Mouse (Mus musculus) neural tube, embryonic 13.5 days (tissue): ENCODE results near the gene Gipr. TPM values are rescaled to one million over a fixed set of nuclear protein-coding genes. Genes with fewer than 3 reads are reported as not detected.
A peak's percentile ranks its signal among the peaks of the same experiment; 100 is the strongest.

Experiments used
- ATAC-seq: fragments of 200-750 bp; cut with Nextera tagmentation; 2 replicates; pipeline ENCODE4 v1.8.0; 2017; ENCODE audit warnings: low read depth, mild to moderate bottlenecking, moderate TSS enrichment, moderate library complexity
- H3K27ac ChIP-seq: fragments of 300-500 bp; sonication (generic); replicated peaks from 2 replicates; pipeline ENCODE4 v1.5.1; 2015; ENCODE audit warnings: moderate library complexity, mild to moderate bottlenecking, inconsistent platforms
- H3K27me3 ChIP-seq: fragments of 300-500 bp; sonication (generic); 2 replicates; pipeline ENCODE4 v1.6.1; 2015; ENCODE audit warnings: mild to moderate bottlenecking, inconsistent platforms
- H3K36me3 ChIP-seq: fragments of 300-500 bp; sonication (generic); 2 replicates; pipeline ENCODE4 v1.6.1; 2015; ENCODE audit warnings: mild to moderate bottlenecking, inconsistent platforms
- H3K4me1 ChIP-seq: fragments of 300-500 bp; sonication (generic); replicated peaks from 2 replicates; pipeline ENCODE4 v1.6.1; 2015; ENCODE audit warnings: inconsistent platforms
- H3K4me2 ChIP-seq: fragments of 300-500 bp; sonication (generic); 2 replicates; pipeline ENCODE4 v1.6.1; 2015; ENCODE audit warnings: inconsistent platforms, mild to moderate bottlenecking, moderate library complexity
- H3K4me3 ChIP-seq: fragments of 300-500 bp; sonication (generic); 2 replicates; pipeline ENCODE4 v1.5.1; 2015; ENCODE audit warnings: mild to moderate bottlenecking, inconsistent platforms
- H3K9ac ChIP-seq: fragments of 300-500 bp; sonication (generic); 2 replicates; pipeline ENCODE4 v1.6.1; 2015; ENCODE audit warnings: moderate library complexity, mild to moderate bottlenecking, inconsistent platforms
- H3K9me3 ChIP-seq: fragments of 300-500 bp; sonication (generic); 2 replicates; pipeline ENCODE4 v1.6.1; 2016; ENCODE audit warnings: inconsistent platforms
- WGBS: fragments of 180-500 bp; shearing (Covaris S2); methylation state at CpG from one replicate; pipeline ENCODE4 v1.1.7; 2015; 5-methylcytosine and 5-hydroxymethylcytosine counted together
- microRNA counts: library from miRNA; unstranded; fragments of <30 nt; microRNA quantifications from one replicate; lab custom pipeline; 2016
- microRNA-seq: library from miRNA; unstranded; fragments of <30 nt; microRNA quantifications from one replicate; pipeline ENCODE4, GENCODE M21; 2016
- polyA plus RNA-seq: library from polyadenylated mRNA; unstranded; fragments of >200 nt; fragmentation: Nextera tagmentation; extraction: Ambion mirVana; gene quantifications from 2 replicates; pipeline ENCODE4 v1.2.1, GENCODE M21; 2015

Gene Gipr
- polyA plus RNA-seq, 1 experiment from 2014 or later, result 1.4 TPM

GRCm38 (mm10) chr7:19118028-19118771, 47.7 kb downstream of the Gipr start, which contains the start of gene Gm4969:
TSS of gene Gm4969 (minus strand) at chr7:19118368.
- 23% methylated on average over 64 of the region's 64 CpGs for WGBS
- H3K27ac ChIP-seq, result 0 out of 2 replicates have a peak within 1 kb of the TSS, but pooled peaks have one; percentile 10
- peak within 1 kb of the TSS; percentile 33 for H3K4me3 ChIP-seq

GRCm38 (mm10) chr7:19109565-19109964, 56.4 kb downstream of the Gipr start:
- Histone ChIP-seq H3K4me3 (no peak overlapping the region), H3K4me1 (no peaks in the 10 kb centered on the region), H3K36me3 (no peaks in the 10 kb centered on the region), H3K9me3 (no peaks in the 10 kb centered on the region), H3K27me3 (peaks cover 10% of the 10 kb centered on the region; the same call in 1 of the 2 replicates), H3K4me2 (no peak overlapping the region), H3K9ac (no peak overlapping the region), H3K27ac (no peak overlapping the region)
- no peak for ATAC-seq
- 78% methylated on average over 1 of the region's 1 CpGs for WGBS

More at GRCm38 (mm10) chr7:19118028-19118771, 47.7 kb downstream of the Gipr start, which contains the start of gene Gm4969:
- H3K9ac ChIP-seq, result no peak within 1 kb of the TSS
- no peaks in the 10 kb centered on the region for H3K36me3 ChIP-seq
- peaks cover 10% of the 10 kb centered on the region; the same call in 1 of the 2 replicates for H3K27me3 ChIP-seq
- H3K4me2 ChIP-seq, result peak within 1 kb of the TSS; percentile 54
- no peaks in the 10 kb centered on the region for H3K9me3 ChIP-seq
- ATAC-seq, result peak; percentile 24; the same call in 1 of the 2 replicates
- H3K4me1 ChIP-seq, result peaks cover 26% of the 10 kb centered on the region

GRCm38 (mm10) chr7:19107436-19107835, 58.5 kb downstream of the Gipr start:
- Histone ChIP-seq H3K36me3 (no peaks in the 10 kb centered on the region), H3K4me3 (no peak overlapping the region), H3K9me3 (no peaks in the 10 kb centered on the region), H3K4me1 (no peaks in the 10 kb centered on the region), H3K4me2 (no peak overlapping the region), H3K9ac (no peak overlapping the region), H3K27ac (no peak overlapping the region), H3K27me3 (no peaks in the 10 kb centered on the region)
- ATAC-seq, result no peak
- WGBS, result 63% methylated on average over 3 of the region's 3 CpGs

MicroRNAs encoded within 50 kb of the gene (microRNA counts, 519-probe panel; counts per million panel counts)
- microRNA mmu-miR-330 (lab: Ali Mortazavi, UCI), result not detected

Small RNA genes lying within 50 kb of the gene (microRNA-seq; reads per million reads assigned to microRNA genes)
- 292 reads per million, percentile 69 among the genes with 10 or more reads in this experiment for gene Mir330

Other genes starting within 250 kb of the Gipr start
- 9.7 and 10.7 TPM in 2 replicates for gene Nova2, start 240.2 kb downstream of the Gipr start, polyA plus RNA-seq
- 0.56 TPM in 2 replicates for gene Nanos2, start 178.7 kb downstream of the Gipr start, polyA plus RNA-seq
- gene Mypop, start 174.9 kb downstream of the Gipr start, polyA plus RNA-seq, result 5.8 and 7.4 TPM in 2 replicates
- 28.4 and 29.9 TPM in 2 replicates for gene Irf2bp1, start 162.1 kb downstream of the Gipr start, polyA plus RNA-seq
- 0.13 and 0.14 TPM in 2 replicates for gene Foxa3, start 142.6 kb downstream of the Gipr start, polyA plus RNA-seq
- 30.4 and 32.7 TPM in 2 replicates for gene Sympk, start 141.8 kb downstream of the Gipr start, polyA plus RNA-seq
- not detected in 2 replicates for gene Rsph6a, start 111.4 kb downstream of the Gipr start, polyA plus RNA-seq
- 25.1 and 26.0 TPM in 2 replicates for gene Dmwd, start 89.9 kb downstream of the Gipr start, polyA plus RNA-seq
- 10.5 and 10.7 TPM in 2 replicates for gene Dmpk, start 82.3 kb downstream of the Gipr start, polyA plus RNA-seq
- 2.5 and 3.2 TPM in 2 replicates for gene Six5, start 71.5 kb downstream of the Gipr start, polyA plus RNA-seq
- gene Gm4969, start 47.8 kb downstream of the Gipr start, polyA plus RNA-seq, result 2.1 and 2.3 TPM in 2 replicates
- 17.7 and 18.1 TPM in 2 replicates for gene Fbxo46, start 46.3 kb downstream of the Gipr start, polyA plus RNA-seq
- gene Qpctl, start 16.8 kb downstream of the Gipr start, polyA plus RNA-seq, result 21.7 and 22.2 TPM in 2 replicates
- 108 and 118 TPM in 2 replicates for gene Snrpd2, start 16.4 kb downstream of the Gipr start, polyA plus RNA-seq
- gene Eml2, start 10.3 kb upstream of the Gipr start, polyA plus RNA-seq, result 6.8 and 8.1 TPM in 2 replicates
- 2.0 and 2.6 TPM in 2 replicates for gene Gpr4, start 46.4 kb upstream of the Gipr start, polyA plus RNA-seq
- gene Opa3, start 62.2 kb upstream of the Gipr start, polyA plus RNA-seq, result 38.7 and 39.9 TPM in 2 replicates
- gene Vasp, start 105.7 kb upstream of the Gipr start, polyA plus RNA-seq, result 41.2 and 46.3 TPM in 2 replicates
- gene Ppm1n, start 113.9 kb upstream of the Gipr start, polyA plus RNA-seq, result 0.41 and 0.59 TPM in 2 replicates
- gene Rtn2, start 116.5 kb upstream of the Gipr start, polyA plus RNA-seq, result 103 and 117 TPM in 2 replicates
- 0.06 and 0.19 TPM in 2 replicates for gene Fosb, start 143.9 kb upstream of the Gipr start, polyA plus RNA-seq
- 90.7 and 96.1 TPM in 2 replicates for gene Ercc1, start 178.7 kb upstream of the Gipr start, polyA plus RNA-seq
- 19.8 and 21.1 TPM in 2 replicates for gene Cd3eap, start 193.4 kb upstream of the Gipr start, polyA plus RNA-seq
- 1.2 and 3.4 TPM in 2 replicates for gene Ppp1r13l, start 193.6 kb upstream of the Gipr start, polyA plus RNA-seq
- 18.6 and 20.5 TPM in 2 replicates for gene Ercc2, start 215.9 kb upstream of the Gipr start, polyA plus RNA-seq
- gene Klc3, start 238.0 kb upstream of the Gipr start, polyA plus RNA-seq, result 4.0 and 5.3 TPM in 2 replicates
- gene Ckm, start 238.6 kb upstream of the Gipr start, polyA plus RNA-seq, result 1.1 and 1.3 TPM in 2 replicates